Mouse (Mus musculus): ENCODE measurements around the gene Rcc1l. TPM values are rescaled to one million over a fixed set of nuclear protein-coding genes. Genes with fewer than 3 reads are reported as not detected.

Gene Rcc1l
- polyA plus RNA-seq, 1 experiment, result 19.3 TPM

GRCm38 (mm10) chr5:134120135-134120534 lies 56.4 kb downstream of the Rcc1l start:
- Histone ChIP-seq H3K27ac (ENCODE audit: insufficient read depth, low read depth, low read length) (no peak overlapping the region), H3K36me3 (ENCODE audit: control insufficient read depth, insufficient read depth, low read length) (no peaks in the 10 kb centered on the region), H3K4me1 (ENCODE audit: control insufficient read depth, insufficient read depth, low read length) (no peaks in the 10 kb centered on the region), H3K27me3 (replicated peaks; ENCODE audit: control insufficient read depth, insufficient read depth, low read length) (no peaks in the 10 kb centered on the region), H3K4me3 (ENCODE audit: insufficient read depth, low read depth, low read length) (no peak overlapping the region)
- no peak for DNase-seq
- TF ChIP-seq CTCF (conservative IDR thresholded peaks at IDR 0.05; ENCODE audit: insufficient read depth, insufficient read length, low read depth, low read length) (no peak), POLR2A (IDR thresholded peaks at IDR 0.05; ENCODE audit: low read depth, low read length) (no peak)
- 91% methylated on average over 3 of the region's 3 CpGs for WGBS

GRCm38 (mm10) chr5:134119481-134120120 lies 57.0 kb downstream of the Rcc1l start:
- Histone ChIP-seq H3K4me3 (ENCODE audit: insufficient read depth, low read depth, low read length) (no peak overlapping the region), H3K36me3 (ENCODE audit: control insufficient read depth, insufficient read depth, low read length) (no peaks in the 10 kb centered on the region), H3K27me3 (replicated peaks; ENCODE audit: control insufficient read depth, insufficient read depth, low read length) (no peaks in the 10 kb centered on the region), H3K4me1 (ENCODE audit: control insufficient read depth, insufficient read depth, low read length) (no peaks in the 10 kb centered on the region), H3K27ac (ENCODE audit: insufficient read depth, low read depth, low read length) (no peak overlapping the region)
- TF ChIP-seq POLR2A (IDR thresholded peaks at IDR 0.05; ENCODE audit: low read depth, low read length) (no peak), CTCF (conservative IDR thresholded peaks at IDR 0.05; ENCODE audit: insufficient read depth, insufficient read length, low read depth, low read length) (no peak)
- 68% methylated on average over 10 of the region's 10 CpGs for WGBS
- DNase-seq, result no peak

GRCm38 (mm10) chr5:134118798-134119407 lies 57.7 kb downstream of the Rcc1l start:
- WGBS, result 91% methylated on average over 15 of the region's 15 CpGs
- H3K27me3 ChIP-seq (replicated peaks; ENCODE audit: control insufficient read depth, insufficient read depth, low read length), result no peaks in the 10 kb centered on the region
- no peaks in the 10 kb centered on the region for H3K4me1 ChIP-seq (ENCODE audit: control insufficient read depth, insufficient read depth, low read length)
- no peak overlapping the region for H3K4me3 ChIP-seq (ENCODE audit: insufficient read depth, low read depth, low read length)
- DNase-seq, result no peak
- no peak overlapping the region for H3K27ac ChIP-seq (ENCODE audit: insufficient read depth, low read depth, low read length)
- TF ChIP-seq POLR2A (IDR thresholded peaks at IDR 0.05; ENCODE audit: low read depth, low read length), result no peak
- no peak for TF ChIP-seq CTCF (conservative IDR thresholded peaks at IDR 0.05; ENCODE audit: insufficient read depth, insufficient read length, low read depth, low read length)
- no peaks in the 10 kb centered on the region for H3K36me3 ChIP-seq (ENCODE audit: control insufficient read depth, insufficient read depth, low read length)

GRCm38 (mm10) chr5:134115639-134116259 lies 60.8 kb downstream of the Rcc1l start:
- TF ChIP-seq POLR2A (IDR thresholded peaks at IDR 0.05; ENCODE audit: low read depth, low read length), result no peak
- TF ChIP-seq CTCF (conservative IDR thresholded peaks at IDR 0.05; ENCODE audit: insufficient read depth, insufficient read length, low read depth, low read length), result no peak
- Histone ChIP-seq H3K27ac (ENCODE audit: insufficient read depth, low read depth, low read length) (no peak overlapping the region), H3K4me3 (ENCODE audit: insufficient read depth, low read depth, low read length) (no peak overlapping the region), H3K36me3 (ENCODE audit: control insufficient read depth, insufficient read depth, low read length) (no peaks in the 10 kb centered on the region), H3K27me3 (replicated peaks; ENCODE audit: control insufficient read depth, insufficient read depth, low read length) (no peaks in the 10 kb centered on the region), H3K4me1 (ENCODE audit: control insufficient read depth, insufficient read depth, low read length) (no peaks in the 10 kb centered on the region)
- DNase-seq, result no peak
- 90% methylated on average over 7 of the region's 7 CpGs for WGBS

- no peak for TF ChIP-seq POLR2A (IDR thresholded peaks at IDR 0.05; ENCODE audit: low read depth, low read length)
- no peak for TF ChIP-seq CTCF (conservative IDR thresholded peaks at IDR 0.05; ENCODE audit: insufficient read depth, insufficient read length, low read depth, low read length)
- no peak overlapping the region for H3K27ac ChIP-seq (ENCODE audit: insufficient read depth, low read depth, low read length)
- H3K4me1 ChIP-seq (ENCODE audit: control insufficient read depth, insufficient read depth, low read length), result no peaks in the 10 kb centered on the region
- H3K4me3 ChIP-seq (ENCODE audit: insufficient read depth, low read depth, low read length), result no peak overlapping the region
- 74% methylated on average over 5 of the region's 5 CpGs for WGBS
- no peak for DNase-seq
- no peaks in the 10 kb centered on the region for H3K27me3 ChIP-seq (replicated peaks; ENCODE audit: control insufficient read depth, insufficient read depth, low read length)
- no peaks in the 10 kb centered on the region for H3K36me3 ChIP-seq (ENCODE audit: control insufficient read depth, insufficient read depth, low read length)
Observed at GRCm38 (mm10) chr5:134114981-134115380, 61.6 kb downstream of the Rcc1l start.

- WGBS, result 80% methylated on average over 8 of the region's 8 CpGs
- Histone ChIP-seq H3K4me3 (ENCODE audit: insufficient read depth, low read depth, low read length) (no peak overlapping the region), H3K27me3 (replicated peaks; ENCODE audit: control insufficient read depth, insufficient read depth, low read length) (no peaks in the 10 kb centered on the region), H3K36me3 (ENCODE audit: control insufficient read depth, insufficient read depth, low read length) (no peaks in the 10 kb centered on the region), H3K27ac (ENCODE audit: insufficient read depth, low read depth, low read length) (no peak overlapping the region), H3K4me1 (ENCODE audit: control insufficient read depth, insufficient read depth, low read length) (peaks cover 7% of the 10 kb centered on the region; the same call in 1 of the 2 replicates)
- TF ChIP-seq CTCF (conservative IDR thresholded peaks at IDR 0.05; ENCODE audit: insufficient read depth, insufficient read length, low read depth, low read length) (no peak), POLR2A (IDR thresholded peaks at IDR 0.05; ENCODE audit: low read depth, low read length) (no peak)
- DNase-seq, result no peak
Observed at GRCm38 (mm10) chr5:134105829-134106228, 70.7 kb downstream of the Rcc1l start.

- 63% methylated on average over 6 of the region's 6 CpGs for WGBS
- peaks cover 11% of the 10 kb centered on the region; the same call in 1 of the 2 replicates for H3K4me1 ChIP-seq (ENCODE audit: control insufficient read depth, insufficient read depth, low read length)
- no peaks in the 10 kb centered on the region for H3K36me3 ChIP-seq (ENCODE audit: control insufficient read depth, insufficient read depth, low read length)
- no peak overlapping the region for H3K4me3 ChIP-seq (ENCODE audit: insufficient read depth, low read depth, low read length)
- H3K27ac ChIP-seq (ENCODE audit: insufficient read depth, low read depth, low read length), result no peak overlapping the region
- TF ChIP-seq CTCF (conservative IDR thresholded peaks at IDR 0.05; ENCODE audit: insufficient read depth, insufficient read length, low read depth, low read length), result no peak
- no peak for TF ChIP-seq POLR2A (IDR thresholded peaks at IDR 0.05; ENCODE audit: low read depth, low read length)
- no peaks in the 10 kb centered on the region for H3K27me3 ChIP-seq (replicated peaks; ENCODE audit: control insufficient read depth, insufficient read depth, low read length)
- DNase-seq, result no peak
Observed at GRCm38 (mm10) chr5:134102720-134103119, 73.9 kb downstream of the Rcc1l start.
